Mouse (Mus musculus): ENCODE data around the gene Emilin1.
A peak's percentile ranks its signal among the peaks of the same experiment; 100 is the strongest.

Gene Emilin1

DNA sequence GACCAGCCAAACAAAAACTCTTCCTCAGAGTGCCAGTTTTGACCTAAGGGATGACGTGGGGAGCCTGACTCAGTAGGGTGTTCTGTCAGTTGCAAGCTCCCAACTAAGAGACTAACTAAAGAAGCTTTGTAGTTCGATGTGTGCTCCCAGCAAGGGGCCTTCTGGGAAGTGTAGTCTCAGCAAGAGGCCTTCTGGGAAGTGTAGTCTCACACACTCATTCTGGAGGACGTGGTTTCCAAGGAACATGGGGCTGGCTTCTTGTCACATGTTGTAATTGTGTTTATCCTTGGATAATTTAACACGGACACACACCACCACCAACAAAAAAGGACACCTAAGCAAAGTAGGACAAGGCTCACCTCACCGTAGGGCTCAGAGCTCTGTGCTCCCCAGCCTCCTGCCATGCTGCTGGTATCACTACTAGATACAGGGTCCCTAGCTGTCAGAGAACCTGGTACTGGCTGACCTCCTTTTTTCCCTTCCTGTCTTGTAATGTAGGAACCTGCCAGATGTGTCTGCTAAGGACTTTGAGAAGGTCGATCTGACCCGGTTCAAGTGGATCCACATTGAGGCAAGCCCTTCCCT, 14.8 kb downstream of the Emilin1 start:
- DNase-seq: peak; percentile 50

- peak; percentile 70 for DNase-seq
Measured at GRCm38 (mm10) chr5:30930121-30930520, 16.9 kb downstream of the Emilin1 start.

DNA sequence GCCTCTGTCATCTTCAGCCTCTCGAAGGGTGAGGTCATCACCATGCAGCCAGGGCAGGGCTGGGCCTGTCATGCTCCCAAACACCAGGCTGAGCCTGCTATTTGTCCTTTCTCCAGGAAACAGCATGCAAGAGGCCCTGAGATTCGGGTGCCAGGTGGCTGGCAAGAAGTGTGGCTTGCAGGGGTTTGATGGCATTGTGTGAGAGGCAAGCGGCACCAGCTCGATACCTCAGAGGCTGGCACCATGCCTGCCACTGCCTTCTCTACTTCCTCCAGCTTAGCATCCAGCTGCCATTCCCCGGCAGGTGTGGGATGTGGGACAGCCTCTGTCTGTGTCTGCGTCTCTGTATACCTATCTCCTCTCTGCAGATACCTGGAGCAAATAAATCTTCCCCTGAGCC, 17.6 kb downstream of the Emilin1 start:
- DNase-seq: peak; percentile 49

DNA sequence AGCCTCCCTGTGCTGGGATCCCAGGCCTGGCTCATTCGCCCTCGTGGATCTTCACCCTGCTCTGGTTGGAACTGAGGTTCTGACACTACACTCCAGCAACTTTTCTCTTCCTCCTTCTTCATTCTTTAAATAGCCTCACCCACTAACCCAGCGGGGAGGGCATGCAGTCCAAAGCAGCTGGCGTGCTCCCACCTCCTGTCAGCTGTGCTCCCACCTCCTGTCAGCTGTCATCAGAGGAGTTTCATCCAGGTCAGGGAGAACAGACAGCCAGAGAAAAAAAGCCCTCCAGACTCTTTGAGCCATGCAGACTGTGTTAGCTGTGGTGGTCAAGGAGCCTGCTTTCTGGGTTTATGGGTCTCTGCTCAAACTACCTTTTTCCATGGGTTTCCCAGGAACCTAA, 18.2 kb downstream of the Emilin1 start:
- DNase-seq: no peak

DNA sequence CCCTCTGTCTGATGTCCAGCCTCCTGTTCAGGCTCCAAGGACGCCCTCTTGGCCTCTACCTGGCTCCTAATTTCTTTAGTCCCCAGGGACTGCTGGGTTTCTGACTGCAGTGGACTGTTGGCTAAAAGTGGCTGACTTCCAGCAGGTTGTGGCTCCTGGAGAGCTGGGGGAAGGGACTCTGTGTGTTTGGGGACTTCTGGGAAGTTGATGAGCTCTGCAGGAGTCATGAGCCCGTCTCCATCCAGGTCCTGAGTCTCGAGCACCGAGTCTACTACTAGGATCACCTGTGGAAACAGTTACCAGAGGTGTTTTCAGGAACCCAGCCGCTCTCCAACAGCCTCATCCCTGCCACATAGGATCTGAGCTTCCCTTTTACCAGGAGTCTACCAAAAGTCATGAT, 20.5 kb downstream of the Emilin1 start:
- DNase-seq: no peak

DNA sequence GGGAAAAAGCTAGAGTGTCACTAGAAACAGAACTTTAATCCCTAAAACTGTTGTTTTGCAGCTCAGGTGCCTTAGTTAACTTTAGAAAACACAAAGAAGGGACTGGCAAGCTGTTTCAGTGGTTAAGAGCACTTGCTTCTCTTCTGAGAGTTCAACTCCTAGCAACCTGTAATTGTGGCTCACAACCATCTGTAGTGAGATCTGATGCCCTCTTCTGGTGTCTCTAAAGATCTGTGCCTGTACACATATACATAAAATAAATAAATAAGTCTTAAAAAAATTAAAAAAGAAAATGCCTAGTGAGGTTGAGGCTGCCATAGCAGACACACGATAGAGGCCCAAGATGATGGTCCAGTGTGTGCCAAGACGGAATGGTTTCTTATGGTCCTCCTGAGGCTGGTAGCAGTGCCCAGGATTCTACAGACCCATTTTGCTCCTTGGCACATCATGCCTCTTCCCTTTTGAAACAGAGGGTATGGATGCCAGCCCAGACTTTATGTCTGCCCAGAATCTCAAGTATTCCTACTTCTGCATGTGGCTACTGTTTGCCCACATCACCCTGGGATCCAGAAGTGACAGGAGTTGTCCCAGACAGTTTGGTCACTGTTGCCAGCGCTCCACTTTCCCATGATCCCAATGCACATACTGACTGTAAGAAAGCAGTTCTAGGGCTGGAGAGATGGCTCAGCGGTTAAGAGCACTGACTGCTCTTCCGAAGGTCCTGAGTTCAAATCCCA, 21.7 kb downstream of the Emilin1 start:
- no peak for DNase-seq

DNA sequence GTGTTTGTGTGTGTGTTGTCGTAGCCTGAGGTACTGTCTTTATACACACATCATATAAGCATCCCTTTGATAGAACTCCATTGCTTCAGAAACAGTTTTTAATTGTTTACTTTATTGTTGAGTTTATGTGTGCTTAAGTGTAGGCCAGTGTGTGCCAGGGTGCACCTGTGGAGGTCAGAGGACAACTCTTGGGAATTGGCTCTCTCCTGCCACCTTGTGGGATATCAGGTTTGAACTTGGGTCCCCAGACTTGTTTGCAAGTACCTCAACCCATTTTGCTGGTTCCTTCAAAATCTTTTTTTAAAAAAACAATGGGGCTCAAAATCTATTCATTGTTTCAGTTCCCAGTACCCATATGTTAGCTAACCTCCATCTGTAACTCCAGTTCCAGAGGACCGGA, 29.8 kb downstream of the Emilin1 start:
- DNase-seq: no peak

DNA sequence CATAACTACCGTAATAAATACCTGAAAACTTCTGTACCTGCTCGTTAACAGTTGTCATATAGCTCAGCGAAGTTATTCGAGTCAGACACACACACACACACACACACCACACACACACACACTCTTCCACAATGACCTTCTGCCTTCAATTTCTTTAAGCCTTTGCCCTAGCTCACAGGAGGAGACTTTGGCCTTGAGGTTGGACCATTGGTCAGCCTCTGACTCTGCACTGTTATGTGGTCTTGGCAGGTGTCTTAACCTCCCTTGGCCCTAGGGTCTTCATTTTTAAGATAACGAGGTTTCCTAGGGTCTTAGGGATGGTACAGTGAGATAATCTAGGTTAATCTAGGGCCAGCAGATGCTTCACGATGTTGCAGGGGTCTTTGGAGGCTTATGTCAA, 31.1 kb downstream of the Emilin1 start:
- DNase-seq: no peak

- peak; percentile 81 for DNase-seq
Measured at GRCm38 (mm10) chr5:30944956-30945781, 32.0 kb downstream of the Emilin1 start, which contains the start of gene Cgref1. Gene Cgref1, minus strand, starts transcription at chr5:30945591.

DNA sequence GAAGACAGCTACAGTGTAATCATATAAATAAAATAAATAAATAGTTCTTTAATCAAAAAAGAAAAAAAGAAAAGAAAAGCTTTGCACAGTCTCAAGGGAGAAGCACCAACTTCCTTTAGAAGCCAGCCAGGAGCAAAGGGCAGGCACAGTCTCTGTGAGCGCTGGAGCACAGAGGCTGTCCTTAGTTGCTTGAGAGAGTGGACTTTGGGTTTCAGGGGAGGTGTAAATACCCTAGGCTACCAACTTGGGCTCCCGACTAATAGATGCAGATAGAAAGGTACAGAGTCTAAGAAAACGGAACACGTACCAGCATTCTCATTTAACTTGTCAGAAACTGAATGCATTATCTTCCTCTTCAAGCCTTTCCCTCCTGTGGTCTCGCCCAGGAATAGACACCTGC, 35.4 kb downstream of the Emilin1 start:
- DNase-seq: no peak

DNA sequence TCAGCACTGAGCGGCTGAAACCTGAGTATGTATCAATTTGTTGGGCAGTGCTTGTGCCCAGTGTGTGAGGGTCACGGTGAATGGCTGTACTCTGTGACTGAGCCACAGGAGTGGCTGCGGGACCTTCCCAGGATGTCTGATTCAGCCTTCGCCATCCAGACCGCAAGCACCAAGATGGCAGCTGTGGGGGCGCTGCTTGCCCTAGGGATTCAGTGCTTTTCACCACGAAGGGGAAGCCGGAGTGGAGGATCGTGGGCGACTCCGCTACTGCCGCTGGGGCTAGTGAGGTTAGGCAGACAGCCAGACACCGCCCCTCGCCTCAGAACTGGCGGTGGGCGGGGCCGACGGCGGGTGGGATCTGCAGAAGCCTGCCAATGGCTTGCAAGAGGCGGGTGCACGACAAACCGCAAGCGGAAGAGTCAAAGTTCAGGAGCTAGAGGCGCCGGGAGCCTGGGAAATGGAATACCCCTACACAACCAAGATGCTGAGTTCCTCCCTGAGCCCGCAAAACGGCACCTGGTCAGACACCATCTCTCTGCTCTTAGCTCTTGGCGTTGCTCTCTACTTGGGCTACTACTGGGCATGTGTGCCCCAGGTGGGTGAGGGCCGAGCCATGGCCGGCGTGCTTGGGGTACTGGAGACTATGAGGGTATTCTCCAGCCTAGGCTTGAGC, 36.6 kb downstream of the Emilin1 start:
- peak; percentile 88 for DNase-seq

DNA sequence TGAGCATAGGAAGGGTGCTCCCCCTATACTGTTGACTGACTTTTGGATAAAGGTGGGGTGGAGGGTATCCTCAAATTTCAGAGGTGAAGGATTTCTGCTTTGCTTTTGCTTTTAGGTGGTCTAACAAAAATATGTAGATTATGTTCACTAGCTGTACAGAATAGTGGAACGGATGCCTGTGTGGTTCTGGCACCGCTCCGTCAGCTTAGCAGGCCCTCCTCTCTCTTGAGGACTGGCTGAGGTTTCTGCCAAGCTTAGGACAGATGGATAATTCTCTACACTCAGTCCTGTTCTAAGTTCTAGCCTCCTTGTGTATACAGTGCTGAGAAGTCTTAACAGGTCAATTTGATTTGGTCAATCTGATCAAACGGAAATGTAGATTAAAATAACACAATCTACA, 37.2 kb downstream of the Emilin1 start:
- DNase-seq: peak; percentile 58

DNA sequence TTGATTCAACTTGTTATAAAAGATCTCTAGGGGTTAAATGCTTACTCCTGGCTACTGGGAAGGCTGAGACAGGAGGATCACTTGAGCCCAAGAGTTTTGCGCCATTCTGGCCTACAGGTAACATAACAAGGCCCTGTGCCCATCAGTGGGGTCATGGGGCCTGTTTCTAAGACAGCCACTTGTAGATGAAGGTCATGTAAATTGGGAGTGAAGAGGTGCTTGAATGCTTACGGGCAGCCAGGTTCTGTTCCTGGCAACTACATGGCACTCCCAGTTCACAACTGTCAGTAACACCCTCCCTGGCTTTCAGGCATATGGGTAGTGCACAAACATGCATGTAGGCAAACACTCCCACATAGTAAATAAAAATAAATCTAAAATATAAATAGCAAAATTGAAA, 37.7 kb downstream of the Emilin1 start:
- peak; percentile 40 for DNase-seq

- DNase-seq: peak; percentile 30
Measured at GRCm38 (mm10) chr5:30951706-30952105, 38.5 kb downstream of the Emilin1 start.

DNA sequence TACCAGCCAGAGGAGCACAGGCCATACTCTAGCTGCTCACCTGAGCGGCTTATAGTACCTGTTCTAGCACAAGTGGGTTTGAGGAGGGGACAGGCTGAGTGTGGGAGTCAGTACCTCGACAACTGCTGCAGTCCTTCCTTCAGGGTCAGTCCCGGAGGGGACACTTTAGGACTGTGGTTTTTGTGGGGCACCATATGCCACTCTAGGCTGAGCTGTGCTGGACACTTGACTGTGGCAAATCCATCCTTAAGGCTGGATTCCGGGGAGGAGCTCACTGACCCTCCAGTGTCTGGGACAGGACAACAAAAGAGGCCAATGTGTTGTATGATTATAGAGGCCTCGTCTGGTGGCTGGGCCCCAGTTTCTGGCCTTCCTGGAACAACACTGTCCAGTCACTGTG, 39.3 kb downstream of the Emilin1 start:
- no peak for DNase-seq

GRCm38 (mm10) chr5:30954065-30954464, 40.9 kb downstream of the Emilin1 start:
- peak; percentile 76 for DNase-seq

DNA sequence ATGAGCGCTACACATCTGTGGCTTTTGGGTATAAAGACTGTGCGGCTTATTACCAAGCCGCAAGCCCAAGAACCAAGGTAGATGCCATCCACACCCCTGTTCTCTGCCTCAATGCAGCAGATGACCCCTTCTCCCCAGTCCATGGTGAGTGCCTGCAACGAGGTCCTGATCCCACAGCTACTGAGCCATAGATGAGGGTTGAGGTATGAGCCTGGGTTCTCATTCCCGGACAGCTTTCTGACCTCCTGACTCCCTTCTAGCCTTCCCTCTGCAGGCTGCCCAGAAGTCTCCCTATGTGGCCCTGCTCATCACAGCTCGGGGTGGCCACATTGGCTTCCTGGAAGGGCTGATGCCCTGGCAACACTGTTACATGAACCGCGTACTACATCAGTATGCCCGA, 41.4 kb downstream of the Emilin1 start:
- DNase-seq: no peak

GRCm38 (mm10) chr5:30955751-30956150, 42.5 kb downstream of the Emilin1 start:
- DNase-seq: peak; percentile 32

DNA sequence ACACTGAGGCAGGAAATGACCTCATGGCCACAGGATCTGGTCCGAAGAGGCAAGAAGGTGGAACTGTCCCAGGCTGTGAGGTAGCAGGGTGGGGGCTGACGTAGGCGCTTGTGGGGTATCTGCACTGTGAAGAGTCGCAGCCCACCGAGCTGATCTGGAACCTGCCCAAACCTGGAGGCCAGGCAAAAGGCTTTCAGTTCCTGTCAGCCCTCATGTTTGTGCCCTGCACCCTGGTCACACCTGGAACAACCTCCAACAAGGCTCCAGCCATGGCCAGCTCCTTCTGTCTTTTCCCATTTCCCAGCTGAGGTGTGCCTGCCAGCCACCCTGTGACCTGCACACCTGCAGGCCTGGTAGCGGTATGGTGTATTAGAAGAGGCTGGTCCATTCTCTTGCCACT, 44.7 kb downstream of the Emilin1 start:
- DNase-seq: peak; percentile 40

DNA sequence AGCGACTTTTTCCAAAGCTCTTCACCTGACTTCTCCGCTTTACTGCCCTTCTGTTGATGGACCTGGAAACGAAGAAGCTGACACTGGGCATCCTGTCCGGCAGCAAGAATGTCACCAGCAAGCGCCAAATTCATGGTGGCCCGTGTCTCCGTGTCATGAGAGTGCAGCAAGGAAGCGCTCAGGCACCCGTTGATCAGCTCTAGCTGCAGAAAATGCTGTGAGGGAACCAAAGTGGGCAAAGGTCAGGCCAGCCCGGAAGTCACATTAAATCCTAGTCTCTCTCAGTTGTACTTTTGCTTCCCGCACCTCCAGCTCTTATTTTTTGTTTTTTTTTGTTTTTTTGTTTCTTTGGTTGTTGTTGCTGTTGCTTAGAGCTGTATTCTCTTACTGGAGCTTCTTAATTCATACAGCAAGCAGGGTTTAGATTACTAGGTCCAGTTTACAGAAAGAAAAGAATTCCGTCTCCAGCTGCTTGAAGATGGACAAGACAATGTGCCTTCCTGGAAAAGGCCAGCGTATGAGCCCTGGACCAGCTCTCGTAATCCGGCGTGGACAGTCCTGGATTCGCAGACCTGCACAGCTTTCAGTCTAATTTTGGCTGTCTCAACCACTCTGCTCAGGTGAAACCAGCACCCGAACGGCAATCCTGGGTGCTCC, 46.1 kb downstream of the Emilin1 start:
- no peak for DNase-seq

DNA sequence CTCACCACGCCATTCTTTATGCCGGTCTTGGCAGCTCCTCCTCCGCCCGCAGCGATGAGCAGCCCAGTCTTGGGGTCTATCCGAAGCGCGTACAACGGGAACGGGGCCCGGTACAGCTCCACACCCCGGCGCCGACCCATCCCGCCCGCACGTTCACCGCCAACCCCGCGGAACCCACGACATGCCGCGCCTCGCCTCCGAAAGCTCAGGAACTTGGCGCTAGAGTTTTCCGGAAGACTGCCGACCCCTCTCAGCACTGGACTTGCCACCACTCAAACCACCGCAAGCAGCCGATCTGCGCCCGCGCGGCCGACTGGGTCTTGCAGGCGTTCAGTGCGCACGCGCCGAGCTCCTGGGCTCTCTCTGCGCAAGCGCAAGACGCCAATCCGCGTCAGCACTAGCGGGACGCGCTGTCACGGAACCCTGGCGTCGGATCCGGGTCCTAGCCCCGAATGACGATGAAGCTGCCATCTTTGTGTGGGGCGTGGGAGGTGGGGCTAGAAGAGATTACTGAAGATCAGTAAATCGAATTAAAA, 46.8 kb downstream of the Emilin1 start, which contains the start of gene Preb:
Preb (minus strand) TSS at position 396 of the 536 bp plus-strand sequence.
- peak; percentile 98 for DNase-seq

GRCm38 (mm10) chr5:30960814-30961213, 47.6 kb downstream of the Emilin1 start:
- DNase-seq: no peak

Data from cerebellum, adult 9-11 months (tissue).